Mouse (Mus musculus) thymus, adult 2 months (tissue): ENCODE measurements around the gene Ralbp1. TPM values are rescaled to one million over a fixed set of nuclear protein-coding genes. Genes with fewer than 3 reads are reported as not detected.

Source experiments
- DNase-seq: peaks from one replicate; pipeline ENCODE4 v3.0.0; 2021
- H3K27ac ChIP-seq: fragments of 200-500 bp; 2 replicates; pipeline ENCODE4 v1.5.1; 2012; ENCODE audit warnings: low read length, control low read depth; ENCODE audit not compliant: control insufficient read depth, insufficient read depth
- H3K27me3 ChIP-seq: fragments of 200-500 bp; 2 replicates; pipeline ENCODE4 v1.6.1; 2012; ENCODE audit warnings: mild to moderate bottlenecking, low read length, moderate library complexity, mixed read lengths; ENCODE audit not compliant: control insufficient read depth, insufficient read depth
- H3K36me3 ChIP-seq: fragments of 200-500 bp; 2 replicates; pipeline ENCODE4 v1.6.1; 2012; ENCODE audit warnings: mild to moderate bottlenecking, low read length, moderate library complexity; ENCODE audit not compliant: control insufficient read depth, insufficient read depth
- H3K4me1 ChIP-seq: fragments of 200-500 bp; replicated peaks from 2 replicates; pipeline ENCODE4 v1.6.1; 2012; ENCODE audit warnings: low read length; ENCODE audit not compliant: control insufficient read depth, insufficient read depth
- H3K4me3 ChIP-seq: fragments of 200-500 bp; 2 replicates; pipeline ENCODE4 v1.5.1; 2012; ENCODE audit warnings: mild to moderate bottlenecking, low read length, control low read depth, moderate library complexity; ENCODE audit not compliant: control insufficient read depth, insufficient read depth
- CTCF ChIP-seq: fragments of 200-500 bp; IDR thresholded peaks from 2 replicates; pipeline ENCODE4 v1.5.1; 2012; ENCODE audit warnings: mild to moderate bottlenecking, control low read depth, low read length, moderate library complexity, borderline replicate concordance; ENCODE audit not compliant: control insufficient read depth, poor library complexity, insufficient read depth; ENCODE audit errors: extremely low read depth
- POLR2A ChIP-seq: fragments of 200-500 bp; IDR thresholded peaks from 2 replicates; pipeline ENCODE4 v1.6.1; 2012; ENCODE audit warnings: mild to moderate bottlenecking, low read length, control low read depth, moderate library complexity; ENCODE audit not compliant: control insufficient read depth, poor library complexity, insufficient read depth; ENCODE audit errors: extremely low read depth
- WGBS: fragments of 180-500 bp; shearing (Covaris S2); methylation state at CpG from one replicate; pipeline ENCODE4 v1.1.7; 2018; 5-methylcytosine and 5-hydroxymethylcytosine counted together
- polyA plus RNA-seq: library from polyadenylated mRNA; depleted of rRNA; stranded (reverse); fragments of >200 nt; gene quantifications from 2 replicates; pipeline ENCODE4 v1.2.3, GENCODE M21; 2012

Gene Ralbp1
- polyA plus RNA-seq, 1 experiment = 47.6 TPM

- Histone ChIP-seq H3K4me1 (no peaks in the 10 kb centered on the region), H3K36me3 (peaks cover 50% of the 10 kb centered on the region), H3K4me3 (no peak overlapping the region), H3K27ac (no peak overlapping the region), H3K27me3 (no peaks in the 10 kb centered on the region)
- TF ChIP-seq CTCF = no peak
- TF ChIP-seq POLR2A = no peak
- 86% methylated on average over 4 of the region's 4 CpGs for WGBS
- no peak for DNase-seq
Observed at GRCm38 (mm10) chr17:65854006-65854405, 31.6 kb downstream of the Ralbp1 start.

GRCm38 (mm10) chr17:65853326-65853725 is 32.3 kb downstream of the Ralbp1 start:
- DNase-seq = no peak
- peaks cover 48% of the 10 kb centered on the region for H3K36me3 ChIP-seq
- WGBS = 78% methylated on average over 6 of the region's 6 CpGs
- no peaks in the 10 kb centered on the region for H3K4me1 ChIP-seq
- no peak overlapping the region for H3K27ac ChIP-seq
- no peak overlapping the region for H3K4me3 ChIP-seq
- no peaks in the 10 kb centered on the region for H3K27me3 ChIP-seq
- TF ChIP-seq POLR2A (no peak), CTCF (no peak)

GRCm38 (mm10) chr17:65851749-65852148 is 33.8 kb downstream of the Ralbp1 start:
- Histone ChIP-seq H3K27ac (no peak overlapping the region), H3K27me3 (no peaks in the 10 kb centered on the region), H3K36me3 (peaks cover 35% of the 10 kb centered on the region), H3K4me1 (no peaks in the 10 kb centered on the region), H3K4me3 (no peak overlapping the region)
- no peak for DNase-seq
- 96% methylated on average over 6 of the region's 6 CpGs for WGBS
- TF ChIP-seq POLR2A (no peak), CTCF (no peak)

GRCm38 (mm10) chr17:65850487-65850886 is 35.1 kb downstream of the Ralbp1 start:
- TF ChIP-seq POLR2A (no peak), CTCF (no peak)
- H3K4me1 ChIP-seq = no peaks in the 10 kb centered on the region
- H3K27me3 ChIP-seq = no peaks in the 10 kb centered on the region
- H3K27ac ChIP-seq = no peak overlapping the region
- WGBS = 95% methylated on average over 17 of the region's 17 CpGs
- H3K36me3 ChIP-seq = peaks cover 30% of the 10 kb centered on the region
- no peak overlapping the region for H3K4me3 ChIP-seq
- no peak for DNase-seq

GRCm38 (mm10) chr17:65847694-65848449 is 37.7 kb downstream of the Ralbp1 start:
- WGBS = 93% methylated on average over 11 of the region's 11 CpGs
- Histone ChIP-seq H3K4me1 (no peaks in the 10 kb centered on the region), H3K36me3 (peaks cover 25% of the 10 kb centered on the region), H3K27me3 (no peaks in the 10 kb centered on the region), H3K27ac (no peak overlapping the region), H3K4me3 (no peak overlapping the region)
- no peak for DNase-seq
- TF ChIP-seq CTCF (no peak), POLR2A (no peak)

GRCm38 (mm10) chr17:65845423-65845822 is 40.2 kb downstream of the Ralbp1 start:
- DNase-seq = no peak
- Histone ChIP-seq H3K4me3 (no peak overlapping the region), H3K36me3 (peaks cover 24% of the 10 kb centered on the region), H3K27ac (no peak overlapping the region), H3K4me1 (no peaks in the 10 kb centered on the region), H3K27me3 (no peaks in the 10 kb centered on the region)
- WGBS = over 99% methylated on average over 6 of the region's 6 CpGs
- TF ChIP-seq POLR2A (no peak), CTCF (no peak)

- H3K36me3 ChIP-seq = peaks cover 26% of the 10 kb centered on the region
- H3K27ac ChIP-seq = no peak overlapping the region
- H3K27me3 ChIP-seq = no peaks in the 10 kb centered on the region
- TF ChIP-seq CTCF (no peak), POLR2A (no peak)
- WGBS = 95% methylated on average over 10 of the region's 10 CpGs
- DNase-seq = no peak
- H3K4me3 ChIP-seq = no peak overlapping the region
- H3K4me1 ChIP-seq = no peaks in the 10 kb centered on the region
Observed at GRCm38 (mm10) chr17:65842669-65843381, 42.8 kb downstream of the Ralbp1 start.
